Mouse (Mus musculus) kidney, postnatal 25 days (tissue): ENCODE measurements around the gene A430005L14Rik.

Experiments used
- DNase-seq, 2 experiments: peaks; one replicate each; pipeline ENCODE4 v3.0.0; 2021; ENCODE audit warnings: mixed read lengths in 2 of 2

The A430005L14Rik gene

GRCm38 (mm10) chr4:153956569-153957405 is at the start of gene A430005L14Rik:
A430005L14Rik (plus strand) TSS chr4:153957237.
- peak; percentile 96 to 98 for DNase-seq

- DNase-seq, result peak in 1 of 2 experiments; percentile 30
These were observed 49.5 kb upstream of the A430005L14Rik start for GRCm38 (mm10) chr4:153907573-153907972.

- peak in 1 of 2 experiments; percentile 3 for DNase-seq
These were observed 43.4 kb upstream of the A430005L14Rik start for GRCm38 (mm10) chr4:153913635-153914034.

- DNase-seq, result no peak
These were observed 39.1 kb upstream of the A430005L14Rik start for GRCm38 (mm10) chr4:153917773-153918500.

- no peak for DNase-seq
These were observed 36.4 kb upstream of the A430005L14Rik start for GRCm38 (mm10) chr4:153920517-153921233.

GRCm38 (mm10) chr4:153922090-153922489 is 34.9 kb upstream of the A430005L14Rik start:
- peak in 1 of 2 experiments; percentile 25 for DNase-seq

- no peak for DNase-seq
These were observed 28.2 kb upstream of the A430005L14Rik start for GRCm38 (mm10) chr4:153928772-153929299.

- DNase-seq, result no peak
These were observed 27.6 kb upstream of the A430005L14Rik start for GRCm38 (mm10) chr4:153929425-153929824.

GRCm38 (mm10) chr4:153929921-153930320 is 27.1 kb upstream of the A430005L14Rik start:
- no peak for DNase-seq

GRCm38 (mm10) chr4:153943243-153943642 is 13.8 kb upstream of the A430005L14Rik start:
- peak in 1 of 2 experiments; percentile 33 for DNase-seq

- no peak for DNase-seq
These were observed 12.8 kb upstream of the A430005L14Rik start for GRCm38 (mm10) chr4:153944261-153944660.

- no peak for DNase-seq
These were observed 11.3 kb upstream of the A430005L14Rik start for GRCm38 (mm10) chr4:153945741-153946140.

- no peak for DNase-seq
These were observed 6.7 kb upstream of the A430005L14Rik start for GRCm38 (mm10) chr4:153950372-153950771.

GRCm38 (mm10) chr4:153951150-153951549 is 5.9 kb upstream of the A430005L14Rik start:
- DNase-seq, result no peak

GRCm38 (mm10) chr4:153951692-153952091 is 5.3 kb upstream of the A430005L14Rik start:
- no peak for DNase-seq

GRCm38 (mm10) chr4:153955651-153956050 is 1.4 kb upstream of the A430005L14Rik start:
- DNase-seq, result no peak

- DNase-seq, result peak; percentile 28 to 74
These were observed 610 bp downstream of the A430005L14Rik start for GRCm38 (mm10) chr4:153957444-153958250.

- DNase-seq, result no peak
These were observed 5.6 kb downstream of the A430005L14Rik start for GRCm38 (mm10) chr4:153962631-153963030.

GRCm38 (mm10) chr4:153966651-153967050 is 9.6 kb downstream of the A430005L14Rik start:
- DNase-seq, result no peak

- no peak for DNase-seq
These were observed 10.5 kb downstream of the A430005L14Rik start for GRCm38 (mm10) chr4:153967556-153967955.

GRCm38 (mm10) chr4:153968063-153968462 is 11.0 kb downstream of the A430005L14Rik start:
- DNase-seq, result no peak
